In genomic region chr5:92493423-92493822, GRCm38 (mm10) we compare ENCODE assay signal across 8 mouse cellular contexts. TPM values are rescaled to one million over a fixed set of nuclear protein-coding genes. Genes with fewer than 3 reads are reported as not detected.
A peak's percentile ranks its signal among the peaks of the same experiment; 100 is the strongest.
DNase-seq lines count a peak whose midpoint lies in the region; ATAC-seq and TF ChIP-seq lines count a peak whose summit lies in the region.

No protein-coding gene starts in this region.

- H3K9me3 ChIP-seq in ES-E14 (ENCODE audit: control insufficient read depth, insufficient read depth, low read depth, low read length): no peaks in the 10 kb centered on the region
- no peaks in the 10 kb centered on the region for H3K9me3 ChIP-seq in limb, embryonic 12.5 days
- H3K9me3 ChIP-seq in forebrain, embryonic 14.5 days (replicated peaks; ENCODE audit: control insufficient read depth, low read length): no peaks in the 10 kb centered on the region

- no peak overlapping the region for H3K9ac ChIP-seq in ES-E14 (ENCODE audit: insufficient read depth, low read depth, low read length, poor library complexity, severe bottlenecking)
- no peak overlapping the region for H3K9ac ChIP-seq in limb, embryonic 12.5 days (replicated peaks)
- no peak overlapping the region for H3K9ac ChIP-seq in forebrain, embryonic 14.5 days (ENCODE audit: low read length)

- no peak overlapping the region for H3K4me3 ChIP-seq in ES-E14 (ENCODE audit: insufficient read depth in 1 of 2, low read depth in 1 of 2, low read length in 2 of 2, poor library complexity in 1 of 2, severe bottlenecking in 1 of 2)
- H3K4me3 ChIP-seq in limb, embryonic 12.5 days (replicated peaks): no peak overlapping the region
- no peak overlapping the region for H3K4me3 ChIP-seq in forebrain, embryonic 14.5 days (ENCODE audit: low read depth, low read length)

- H3K4me2 ChIP-seq in limb, embryonic 12.5 days: no peak overlapping the region
- no peak overlapping the region for H3K4me2 ChIP-seq in forebrain, embryonic 14.5 days (ENCODE audit: low read length)

- peaks cover 4% of the 10 kb centered on the region; the same call in 1 of the 2 replicates for H3K36me3 ChIP-seq in ES-E14 (ENCODE audit: control insufficient read depth, insufficient read depth, low read length, poor library complexity, severe bottlenecking)
- no peaks in the 10 kb centered on the region; the same call in 1 of the 2 replicates for H3K36me3 ChIP-seq in limb, embryonic 12.5 days
- H3K36me3 ChIP-seq in forebrain, embryonic 14.5 days (ENCODE audit: control insufficient read depth, insufficient read depth, low read length): no peaks in the 10 kb centered on the region

- WGBS in limb, embryonic 12.5 days: 51% methylated on average over 7 of the region's 7 CpGs
- 75% methylated on average over 7 of the region's 7 CpGs for WGBS in forebrain, embryonic 14.5 days

- intact Hi-C loops in gastrocnemius, postnatal 36 days (cut with DNase I): no loop called here

- peaks cover 20 to 25% of the 10 kb centered on the region in 2 experiments for H3K4me1 ChIP-seq in ES-E14 (ENCODE audit: control insufficient read depth in 2 of 2, insufficient read depth in 2 of 2, low read length in 2 of 2, poor library complexity in 1 of 2)
- peaks cover 45% of the 10 kb centered on the region for H3K4me1 ChIP-seq in limb, embryonic 12.5 days (replicated peaks)
- H3K4me1 ChIP-seq in forebrain, embryonic 14.5 days (ENCODE audit: control insufficient read depth, insufficient read depth, low read length): peaks cover 10% of the 10 kb centered on the region

- 0 out of 2 replicates have a peak overlapping the region, but pooled peaks have one; percentile 5 for H3K27ac ChIP-seq in ES-E14 (ENCODE audit: insufficient read depth, low read depth, low read length, poor library complexity, severe bottlenecking)
- peak overlapping the region; percentile 72 for H3K27ac ChIP-seq in limb, embryonic 12.5 days
- no peak overlapping the region for H3K27ac ChIP-seq in forebrain, embryonic 14.5 days (ENCODE audit: low read depth, low read length)

- peak; percentile 51 for DNase-seq in gastrocnemius, adult 18-20 months (ENCODE audit: low spot score)
- no peak for DNase-seq in gastrocnemius, postnatal 36 days
- DNase-seq in ES-E14 (ENCODE audit: low read depth, low spot score): no peak
- peak; percentile 49 for DNase-seq in gastrocnemius, postnatal 25 days
- no peak for DNase-seq in spleen, postnatal 36 days (ENCODE audit: low spot score in 2 of 2)
- DNase-seq in right cerebral cortex, adult 2 months (ENCODE audit: low spot score in 2 of 2): no peak
- DNase-seq in forebrain, embryonic 14.5 days (ENCODE audit: low spot score): no peak

- in situ Hi-C loops in ES-E14 (cut with MboI; ENCODE audit: low sequenced_read_pairs in 2 of 2, unreplicated experiment in 2 of 2): no loop called here

- H3K27me3 ChIP-seq in limb, embryonic 12.5 days: no peaks in the 10 kb centered on the region
- H3K27me3 ChIP-seq in forebrain, embryonic 14.5 days (replicated peaks; ENCODE audit: control insufficient read depth, insufficient read depth, low read length): no peaks in the 10 kb centered on the region

- ATAC-seq in limb, embryonic 12.5 days (ENCODE audit: insufficient number of reproducible peaks, insufficient read depth, low FRiP score, low TSS enrichment, low read depth): no peak
- no peak for ATAC-seq in forebrain, embryonic 14.5 days

TF ChIP-seq in ES-E14, 5 proteins besides CTCF, POLR2A, EP300 and RAD21:
- no peak for TF ChIP-seq MAFK (IDR thresholded peaks at IDR 0.05; ENCODE audit: insufficient read depth, low read depth, low read length)
- TF ChIP-seq ZC3H11A (IDR thresholded peaks at IDR 0.05; ENCODE audit: borderline replicate concordance, low read depth, low read length): no peak
- no peak for TF ChIP-seq HCFC1 (IDR thresholded peaks at IDR 0.05; ENCODE audit: borderline replicate concordance, insufficient read depth, low read length)
- no peak for TF ChIP-seq CHD2 (IDR thresholded peaks at IDR 0.05; ENCODE audit: low read depth, low read length)

RNA-seq across cellular contexts. Expression of gene Scarb2, which starts 13.2 kb away (rescaled TPM):
- total RNA-seq in gastrocnemius, adult 18-20 months (2021): 10 to 100 TPM; 69.6 to 72.5 TPM
- 10 to 100 TPM; 69.8 to 76.7 TPM for total RNA-seq in gastrocnemius, postnatal 36 days (2021)
- total RNA-seq in ES-E14 (2012; rRNA removed): 39.0 and 89.0 TPM in 2 replicates
- 10 to 100 TPM; 61.8 to 69.2 TPM for total RNA-seq in gastrocnemius, postnatal 25 days (2021)
- 9.0 and 9.4 TPM in 2 replicates for polyA plus RNA-seq in limb, embryonic 12.5 days (2016; fragmentation: Nextera tagmentation; extraction: Ambion mirVana)
- polyA plus RNA-seq in forebrain, embryonic 14.5 days (2014; fragmentation: Nextera tagmentation; extraction: Ambion mirVana): 23.9 and 26.0 TPM in 2 replicates

RNA-seq across cellular contexts. Expression of gene Nup54, which starts 58.4 kb away (rescaled TPM):
- total RNA-seq in gastrocnemius, adult 18-20 months (2021): 10 to 100 TPM; 11.5 to 12.0 TPM
- total RNA-seq in gastrocnemius, postnatal 36 days (2021): 1 to 10 TPM; 8.1 to 8.2 TPM
- 62.2 and 63.2 TPM in 2 replicates for total RNA-seq in ES-E14 (2012; rRNA removed)
- 1 to 10 TPM; 9.1 to 9.7 TPM for total RNA-seq in gastrocnemius, postnatal 25 days (2021)
- polyA plus RNA-seq in limb, embryonic 12.5 days (2016; fragmentation: Nextera tagmentation; extraction: Ambion mirVana): 66.8 and 68.1 TPM in 2 replicates
- polyA plus RNA-seq in forebrain, embryonic 14.5 days (2014; fragmentation: Nextera tagmentation; extraction: Ambion mirVana): 55.4 and 63.2 TPM in 2 replicates

Comparison
In these comparisons a context has a peak if more than half of its experiments do, and no peak if none do; other contexts are left out.
1. DNase-seq: peak in gastrocnemius, adult 18-20 months (single experiment) and gastrocnemius, postnatal 25 days (single experiment); none in gastrocnemius, postnatal 36 days (0 of 2), ES-E14 (single experiment), spleen, postnatal 36 days (0 of 2), right cerebral cortex, adult 2 months (0 of 2) and forebrain, embryonic 14.5 days (single experiment).